Mouse (Mus musculus): ENCODE results near the gene Egf. TPM values are rescaled to one million over a fixed set of nuclear protein-coding genes. Genes with fewer than 3 reads are reported as not detected.
A peak's percentile ranks its signal among the peaks of the same experiment; 100 is the strongest.

The Egf gene
- polyA plus RNA-seq, 2 experiments = 0.25 to 0.77 TPM

DNA sequence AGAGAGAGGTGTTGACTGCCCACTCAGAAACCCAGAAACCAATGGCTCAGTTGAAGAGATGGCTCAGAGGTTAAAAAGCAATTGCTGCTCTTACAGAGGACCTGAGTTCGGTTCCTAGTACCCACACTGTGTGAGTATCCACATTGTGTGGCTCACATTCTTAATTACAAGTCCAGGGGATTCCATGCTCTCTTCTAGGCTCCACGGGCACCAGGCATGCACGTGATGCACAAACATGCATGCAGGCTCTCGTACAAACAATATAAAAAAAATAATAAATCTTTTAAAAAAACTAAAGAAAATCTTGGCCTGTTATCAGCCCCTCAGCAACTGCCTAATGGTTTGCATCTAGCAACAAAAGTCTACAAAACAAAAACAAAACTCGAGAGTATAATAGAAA, 30.6 kb downstream of the Egf start:
- ATAC-seq (ENCODE audit: insufficient read depth) (no peak), DNase-seq (ENCODE audit: low read depth in 3 of 3, low spot score in 3 of 3) (no peak)
- Histone ChIP-seq H3K9ac (replicated peaks) (peak overlapping the region; percentile 58), H3K4me3 (ENCODE audit: insufficient read depth in 1 of 2, low read depth in 2 of 2, low read length in 2 of 2) (peak overlapping the region; percentile 71 to 99), H3K27me3 (ENCODE audit: control insufficient read depth, insufficient read depth, low read length) (no peaks in the 10 kb centered on the region), H3K4me2 (ENCODE audit: low read depth) (peak overlapping the region; percentile 74), H3K4me1 (replicated peaks; ENCODE audit: control insufficient read depth in 2 of 2, insufficient read depth in 2 of 2, low read length in 1 of 2) (peaks cover 2 to 9% of the 10 kb centered on the region in 2 experiments; a peak in 3 of 4 replicates), H3K9me3 (ENCODE audit: control insufficient read depth, low read length) (no peaks in the 10 kb centered on the region), H3K36me3 (replicated peaks; ENCODE audit: control insufficient read depth, insufficient read depth, low read depth) (no peaks in the 10 kb centered on the region), H3K27ac (no peak overlapping the region)
- 54% methylated on average over 5 of the region's 5 CpGs for WGBS (ENCODE audit: insufficient replicate concordance)
- TF ChIP-seq CTCF (IDR thresholded peaks at IDR 0.05; ENCODE audit: low read depth) (no peak), EP300 (IDR thresholded peaks at IDR 0.05; ENCODE audit: low read depth) (no peak)

DNA sequence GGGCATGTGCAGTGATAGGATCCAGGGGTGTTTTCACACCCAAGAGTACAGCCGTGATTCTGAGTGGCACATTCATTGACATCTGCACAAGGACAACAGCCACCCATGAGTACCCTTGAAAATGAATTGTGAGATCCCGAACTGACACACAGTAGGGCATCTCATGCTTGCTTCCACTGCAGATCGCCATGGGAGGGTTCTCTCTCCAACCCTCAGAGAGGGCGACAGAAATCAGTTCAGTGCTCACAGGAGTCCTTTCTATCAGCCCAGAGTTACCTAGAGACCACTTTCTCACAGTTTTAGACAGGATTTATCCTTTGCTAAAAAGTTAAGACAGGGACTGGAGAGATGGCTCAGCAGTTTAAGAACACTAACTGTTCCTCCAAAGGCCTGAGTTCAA, 31.8 kb downstream of the Egf start:
- Histone ChIP-seq H3K27ac (no peak overlapping the region), H3K36me3 (replicated peaks; ENCODE audit: control insufficient read depth, insufficient read depth, low read depth) (no peaks in the 10 kb centered on the region), H3K4me3 (ENCODE audit: insufficient read depth in 1 of 2, low read depth in 2 of 2, low read length in 2 of 2) (no peak overlapping the region), H3K4me2 (ENCODE audit: low read depth) (no peak overlapping the region), H3K27me3 (ENCODE audit: control insufficient read depth, insufficient read depth, low read length) (no peaks in the 10 kb centered on the region), H3K9me3 (ENCODE audit: control insufficient read depth, low read length) (no peaks in the 10 kb centered on the region), H3K9ac (replicated peaks) (no peak overlapping the region), H3K4me1 (replicated peaks; ENCODE audit: control insufficient read depth in 2 of 2, insufficient read depth in 2 of 2, low read length in 1 of 2) (peaks cover 2 to 9% of the 10 kb centered on the region in 2 experiments; a peak in 3 of 4 replicates)
- DNase-seq (ENCODE audit: low read depth in 3 of 3, low spot score in 3 of 3) (no peak), ATAC-seq (ENCODE audit: insufficient read depth) (no peak)
- TF ChIP-seq CTCF (IDR thresholded peaks at IDR 0.05; ENCODE audit: low read depth) = no peak
- TF ChIP-seq EP300 (IDR thresholded peaks at IDR 0.05; ENCODE audit: low read depth) = no peak
- WGBS (ENCODE audit: insufficient replicate concordance) = 60% methylated on average over 4 of the region's 4 CpGs

DNA sequence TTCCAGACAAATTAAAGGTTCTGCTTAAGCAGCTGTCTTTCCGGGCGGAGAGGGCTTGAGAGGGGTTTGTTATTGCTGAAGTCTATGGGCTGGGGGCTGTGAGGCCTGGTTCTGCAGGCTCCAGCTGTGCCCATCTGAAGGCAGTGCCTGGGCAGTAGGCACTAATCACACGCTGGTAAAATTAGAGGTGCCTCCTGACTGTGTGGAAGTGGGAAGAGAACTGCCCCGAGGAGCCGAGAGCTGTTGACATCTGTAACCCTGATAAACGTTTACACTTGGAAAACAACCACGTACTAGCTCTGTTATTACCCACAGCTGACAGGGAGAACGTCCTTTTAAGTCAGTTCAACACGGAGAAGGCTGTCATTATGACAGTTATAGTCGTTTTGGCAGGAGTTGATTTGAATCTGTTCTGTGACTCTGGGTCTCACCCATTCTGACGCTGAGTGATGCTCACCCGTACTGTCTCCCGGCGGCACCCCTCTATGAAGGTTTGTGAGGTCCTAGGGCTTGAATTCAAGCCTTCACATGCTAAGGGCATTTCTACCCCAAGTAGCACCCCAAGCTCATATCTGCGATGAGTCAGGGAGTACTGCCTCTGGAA, 40.5 kb downstream of the Egf start:
- H3K4me2 ChIP-seq (ENCODE audit: low read depth) = no peak overlapping the region
- H3K9me3 ChIP-seq (ENCODE audit: control insufficient read depth, low read length) = no peaks in the 10 kb centered on the region
- ATAC-seq (ENCODE audit: insufficient read depth) (no peak), DNase-seq (ENCODE audit: low read depth in 3 of 3, low spot score in 3 of 3) (no peak)
- no peaks in the 10 kb centered on the region for H3K27me3 ChIP-seq (ENCODE audit: control insufficient read depth, insufficient read depth, low read length)
- WGBS (ENCODE audit: insufficient replicate concordance) = 60% methylated on average over 15 of the region's 15 CpGs
- H3K4me3 ChIP-seq (ENCODE audit: insufficient read depth in 1 of 2, low read depth in 2 of 2, low read length in 2 of 2) = no peak overlapping the region
- no peaks in the 10 kb centered on the region for H3K4me1 ChIP-seq (replicated peaks; ENCODE audit: control insufficient read depth in 2 of 2, insufficient read depth in 2 of 2, low read length in 1 of 2)
- TF ChIP-seq CTCF (IDR thresholded peaks at IDR 0.05; ENCODE audit: low read depth) = no peak
- TF ChIP-seq EP300 (IDR thresholded peaks at IDR 0.05; ENCODE audit: low read depth) = no peak
- no peak overlapping the region for H3K9ac ChIP-seq (replicated peaks)
- H3K36me3 ChIP-seq (replicated peaks; ENCODE audit: control insufficient read depth, insufficient read depth, low read depth) = no peaks in the 10 kb centered on the region
- no peak overlapping the region for H3K27ac ChIP-seq

DNA sequence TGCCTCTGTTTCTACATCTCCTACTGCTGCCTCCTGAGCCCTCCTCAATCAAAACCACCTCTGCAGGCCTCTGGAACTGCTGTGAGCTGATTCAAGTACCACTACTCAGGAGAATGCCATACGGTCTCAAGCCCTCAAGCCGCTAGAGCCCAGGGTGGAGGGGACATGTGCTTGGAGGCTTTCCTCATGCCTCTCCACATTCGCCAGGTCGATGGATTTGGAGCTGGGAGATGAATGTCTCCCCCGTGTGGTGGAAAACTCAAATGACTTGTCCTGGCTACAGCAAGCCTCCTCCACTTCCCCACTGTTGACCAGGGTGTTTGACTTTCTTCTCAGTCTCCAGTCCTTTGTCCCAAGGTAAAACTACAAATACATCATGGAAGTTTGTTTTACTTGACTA, 47.0 kb downstream of the Egf start:
- WGBS (ENCODE audit: insufficient replicate concordance) = 19% methylated on average over 5 of the region's 5 CpGs
- no peak overlapping the region for H3K4me3 ChIP-seq (ENCODE audit: insufficient read depth in 1 of 2, low read depth in 2 of 2, low read length in 2 of 2)
- TF ChIP-seq CTCF (IDR thresholded peaks at IDR 0.05; ENCODE audit: low read depth) (peak; percentile 76), EP300 (IDR thresholded peaks at IDR 0.05; ENCODE audit: low read depth) (no peak)

DNA sequence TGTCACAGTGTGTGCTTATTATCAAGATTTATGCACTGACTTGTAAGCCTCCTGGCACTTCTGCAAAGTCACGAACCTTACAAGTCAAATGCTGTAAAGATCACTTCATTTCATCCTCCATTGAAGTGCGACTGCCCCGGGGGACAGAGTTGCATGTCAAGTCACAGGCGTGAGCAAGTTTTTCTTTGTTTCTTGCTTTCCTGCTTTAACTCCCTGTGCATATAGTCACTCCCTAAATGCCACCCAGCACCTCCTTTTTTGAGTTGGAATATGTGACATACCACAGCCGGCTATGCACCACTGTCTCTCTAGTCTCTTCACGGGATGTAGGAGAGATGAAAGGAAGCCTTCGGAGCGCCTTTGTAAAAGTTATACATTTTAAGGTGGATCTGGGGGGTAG, 56.2 kb downstream of the Egf start:
- H3K4me2 ChIP-seq (ENCODE audit: low read depth) = no peak overlapping the region
- ATAC-seq (ENCODE audit: insufficient read depth) (no peak), DNase-seq (ENCODE audit: low read depth in 3 of 3, low spot score in 3 of 3) (no peak)
- no peaks in the 10 kb centered on the region for H3K4me1 ChIP-seq (replicated peaks; ENCODE audit: control insufficient read depth in 2 of 2, insufficient read depth in 2 of 2, low read length in 1 of 2)
- H3K36me3 ChIP-seq (replicated peaks; ENCODE audit: control insufficient read depth, insufficient read depth, low read depth) = no peaks in the 10 kb centered on the region
- H3K27me3 ChIP-seq (ENCODE audit: control insufficient read depth, insufficient read depth, low read length) = no peaks in the 10 kb centered on the region
- H3K27ac ChIP-seq = no peak overlapping the region
- H3K9ac ChIP-seq (replicated peaks) = no peak overlapping the region
- 78% methylated on average over 8 of the region's 8 CpGs for WGBS (ENCODE audit: insufficient replicate concordance)
- no peak for TF ChIP-seq CTCF (IDR thresholded peaks at IDR 0.05; ENCODE audit: low read depth)
- TF ChIP-seq EP300 (IDR thresholded peaks at IDR 0.05; ENCODE audit: low read depth) = no peak
- no peaks in the 10 kb centered on the region for H3K9me3 ChIP-seq (ENCODE audit: control insufficient read depth, low read length)
- no peak overlapping the region for H3K4me3 ChIP-seq (ENCODE audit: insufficient read depth in 1 of 2, low read depth in 2 of 2, low read length in 2 of 2)

More for the DNA sequence above, 47.0 kb downstream of the Egf start:
- DNase-seq (ENCODE audit: low read depth in 3 of 3, low spot score in 3 of 3) (no peak), ATAC-seq (ENCODE audit: insufficient read depth) (no peak)
- Histone ChIP-seq H3K27me3 (ENCODE audit: control insufficient read depth, insufficient read depth, low read length) (no peaks in the 10 kb centered on the region), H3K9me3 (ENCODE audit: control insufficient read depth, low read length) (no peaks in the 10 kb centered on the region), H3K27ac (no peak overlapping the region), H3K36me3 (replicated peaks; ENCODE audit: control insufficient read depth, insufficient read depth, low read depth) (no peaks in the 10 kb centered on the region), H3K4me1 (replicated peaks; ENCODE audit: control insufficient read depth in 2 of 2, insufficient read depth in 2 of 2, low read length in 1 of 2) (no peaks in the 10 kb centered on the region), H3K9ac (replicated peaks) (no peak overlapping the region), H3K4me2 (ENCODE audit: low read depth) (no peak overlapping the region)
